9 mouse cellular contexts compared by ENCODE assay signal in genomic region chrX:73493567-73493966, GRCm38 (mm10). TPM values are rescaled to one million over a fixed set of nuclear protein-coding genes. Genes with fewer than 3 reads are reported as not detected.
DNase-seq lines count a peak whose midpoint lies in the region; ATAC-seq and TF ChIP-seq lines count a peak whose summit lies in the region.
"Not testable (repeated sequence)": the region's sequence is repeated elsewhere in the genome, so short reads cannot be mapped to it uniquely, and the experiment has no call there.
"Had no signal": no experiment of that assay in that cellular context is flagged by ENCODE, and none has a peak within 500 bp of the region (broad histone marks: within the 10 kb centered on the region; RNA-seq: fewer than 3 reads in every experiment).

No protein-coding gene starts in this region.

- 5% methylated on average over 2 of the region's 2 CpGs for WGBS in embryonic facial prominence, embryonic 14.5 days
- 6% methylated on average over 1 of the region's 2 CpGs for WGBS in lung, adult 2 months
- WGBS in neural tube, embryonic 14.5 days = 7% methylated on average over 1 of the region's 2 CpGs

- peak; percentile 46 for TF ChIP-seq CTCF in lung, adult 2 months (IDR thresholded peaks at IDR 0.05; ENCODE audit: insufficient read depth, low read length)

- H3K36me3 ChIP-seq in embryonic facial prominence, embryonic 14.5 days (ENCODE audit: control insufficient read depth, insufficient read depth, low read length) = peaks cover 27% of the 10 kb centered on the region; the same call in 1 of the 2 replicates
- H3K36me3 ChIP-seq in neural tube, embryonic 14.5 days (ENCODE audit: control insufficient read depth, insufficient read depth, low read length) = not testable (repeated sequence)

- H3K9me3 ChIP-seq in embryonic facial prominence, embryonic 14.5 days (ENCODE audit: control insufficient read depth, low read length); neural tube, embryonic 14.5 days (ENCODE audit: control insufficient read depth, low read length): not testable (repeated sequence)

- DNase-seq in CD8-positive naive resting alpha-beta T cell, adult 2 months (ENCODE audit: low read depth in 2 of 2, low spot score in 2 of 2) = peak; percentile 49 to 53
- peak; percentile 26 for DNase-seq in brain, embryonic 18.5 days (ENCODE audit: low read depth, low spot score)
- peak; percentile 88 for DNase-seq in embryonic facial prominence, embryonic 14.5 days (ENCODE audit: low spot score)
- peak; percentile 44 to 72 for DNase-seq in kidney, postnatal 4 days
- not testable (repeated sequence) for DNase-seq in lung, adult 2 months
- peak; percentile 60 for DNase-seq in thymus, postnatal 0 days (ENCODE audit: low spot score)

- not testable (repeated sequence) for H3K27ac ChIP-seq in embryonic facial prominence, embryonic 14.5 days (replicated peaks; ENCODE audit: low read depth, low read length); neural tube, embryonic 14.5 days (ENCODE audit: low read depth, low read length)

- not testable (repeated sequence) for H3K9ac ChIP-seq in embryonic facial prominence, embryonic 14.5 days (ENCODE audit: low read depth, low read length); neural tube, embryonic 14.5 days (replicated peaks; ENCODE audit: low read depth, low read length)

- TF ChIP-seq POLR2A in lung, adult 2 months (IDR thresholded peaks at IDR 0.05; ENCODE audit: borderline replicate concordance, extremely low read depth, low read depth, low read length) = not testable (repeated sequence)

- peak; percentile 78; the same call in 1 of the 2 replicates for ATAC-seq in embryonic facial prominence, embryonic 14.5 days (ENCODE audit: low read depth)
- peak; percentile 69 to 84 for ATAC-seq in hematopoietic stem cell, adult 5-6 weeks (replicated peaks in 1 of 2; ENCODE audit: insufficient read depth in 1 of 2, low FRiP score in 2 of 2, low TSS enrichment in 1 of 2, low read depth in 1 of 2, poor library complexity in 2 of 2, severe bottlenecking in 2 of 2)
- ATAC-seq in neural tube, embryonic 14.5 days (ENCODE audit: low read depth) = peak; percentile 89

- not testable (repeated sequence) for H3K4me3 ChIP-seq in embryonic facial prominence, embryonic 14.5 days (ENCODE audit: low read depth, low read length); lung, adult 2 months (replicated peaks; ENCODE audit: extremely low read depth, low read depth, low read length); neural tube, embryonic 14.5 days (ENCODE audit: low read depth, low read length)

- H3K4me2 ChIP-seq in embryonic facial prominence, embryonic 14.5 days (ENCODE audit: low read depth, low read length); neural tube, embryonic 14.5 days (ENCODE audit: low read depth, low read length): not testable (repeated sequence)

- not testable (repeated sequence) for H3K4me1 ChIP-seq in embryonic facial prominence, embryonic 14.5 days (ENCODE audit: control insufficient read depth, insufficient read depth, low read length); lung, adult 2 months (ENCODE audit: control insufficient read depth, insufficient read depth, low read length); neural tube, embryonic 14.5 days (ENCODE audit: control insufficient read depth, insufficient read depth, low read length)

- H3K27me3 ChIP-seq in embryonic facial prominence, embryonic 14.5 days (replicated peaks; ENCODE audit: control insufficient read depth, insufficient read depth, low read length); neural tube, embryonic 14.5 days (ENCODE audit: control insufficient read depth, insufficient read depth, low read length): not testable (repeated sequence)

RNA-seq across cellular contexts. Expression of gene Atp2b3, which starts 9.3 kb away (rescaled TPM):
- 0.80 and 1.3 TPM in 2 replicates for polyA plus RNA-seq in embryonic facial prominence, embryonic 14.5 days (2014; fragmentation: Nextera tagmentation; extraction: Ambion mirVana)
- 0.25 TPM in 1 of 2 replicates, not detected in the other for total RNA-seq in hematopoietic stem cell, adult 5-6 weeks (2017)
- 0.04 TPM in 1 of 2 replicates, not detected in the other for polyA plus RNA-seq in lung, adult 2 months (2012; rRNA removed)
- 5.9 and 9.2 TPM in 2 replicates for polyA plus RNA-seq in neural tube, embryonic 14.5 days (2014; fragmentation: Nextera tagmentation; extraction: Ambion mirVana)
- 0.03 TPM in 1 of 2 replicates, not detected in the other for polyA plus RNA-seq in thymus, postnatal 0 days (2015; fragmentation: Nextera tagmentation; extraction: Ambion mirVana)

RNA-seq across cellular contexts. Expression of gene Bgn, which starts 10.2 kb away (rescaled TPM):
- 263 and 311 TPM in 2 replicates for polyA plus RNA-seq in embryonic facial prominence, embryonic 14.5 days (2014; fragmentation: Nextera tagmentation; extraction: Ambion mirVana)
- 11.8 and 16.3 TPM in 2 replicates for total RNA-seq in hematopoietic stem cell, adult 5-6 weeks (2017)
- 656 and 780 TPM in 2 replicates for polyA plus RNA-seq in lung, adult 2 months (2012; rRNA removed)
- polyA plus RNA-seq in neural tube, embryonic 14.5 days (2014; fragmentation: Nextera tagmentation; extraction: Ambion mirVana) = 8.3 and 36.2 TPM in 2 replicates
- polyA plus RNA-seq in thymus, postnatal 0 days (2015; fragmentation: Nextera tagmentation; extraction: Ambion mirVana) = 9.5 and 12.5 TPM in 2 replicates

RNA-seq across cellular contexts. Expression of gene Haus7, which starts 34.7 kb away (rescaled TPM):
- polyA plus RNA-seq in embryonic facial prominence, embryonic 14.5 days (2014; fragmentation: Nextera tagmentation; extraction: Ambion mirVana) = 48.2 and 52.5 TPM in 2 replicates
- total RNA-seq in hematopoietic stem cell, adult 5-6 weeks (2017) = 34.5 and 44.6 TPM in 2 replicates
- 9.2 and 14.1 TPM in 2 replicates for polyA plus RNA-seq in lung, adult 2 months (2012; rRNA removed)
- 62.0 and 72.1 TPM in 2 replicates for polyA plus RNA-seq in neural tube, embryonic 14.5 days (2014; fragmentation: Nextera tagmentation; extraction: Ambion mirVana)
- polyA plus RNA-seq in thymus, postnatal 0 days (2015; fragmentation: Nextera tagmentation; extraction: Ambion mirVana) = 44.7 and 46.3 TPM in 2 replicates

RNA-seq across cellular contexts. Expression of gene Trex2, which starts 58.4 kb away (rescaled TPM):
- polyA plus RNA-seq in embryonic facial prominence, embryonic 14.5 days (2014; fragmentation: Nextera tagmentation; extraction: Ambion mirVana) = 1.3 and 2.9 TPM in 2 replicates
- not detected in 2 replicates for total RNA-seq in hematopoietic stem cell, adult 5-6 weeks (2017)
- polyA plus RNA-seq in lung, adult 2 months (2012; rRNA removed) = 1.1 and 115 TPM in 2 replicates
- polyA plus RNA-seq in neural tube, embryonic 14.5 days (2014; fragmentation: Nextera tagmentation; extraction: Ambion mirVana) = not detected in 2 replicates
- polyA plus RNA-seq in thymus, postnatal 0 days (2015; fragmentation: Nextera tagmentation; extraction: Ambion mirVana) = 0.50 and 0.77 TPM in 2 replicates
- total RNA-seq: gastrocnemius, postnatal 36 days had no signal
